Mouse (Mus musculus): ENCODE results near the gene Grhl1.
"Not testable (repeated sequence)": the region's sequence is repeated elsewhere in the genome, so short reads cannot be mapped to it uniquely, and the experiment has no call there.

Gene Grhl1

GRCm38 (mm10) chr12:24590371-24590770 lies 18.3 kb downstream of the Grhl1 start:
- intact Hi-C loops (cut with DNase I): no loop called here

DNA sequence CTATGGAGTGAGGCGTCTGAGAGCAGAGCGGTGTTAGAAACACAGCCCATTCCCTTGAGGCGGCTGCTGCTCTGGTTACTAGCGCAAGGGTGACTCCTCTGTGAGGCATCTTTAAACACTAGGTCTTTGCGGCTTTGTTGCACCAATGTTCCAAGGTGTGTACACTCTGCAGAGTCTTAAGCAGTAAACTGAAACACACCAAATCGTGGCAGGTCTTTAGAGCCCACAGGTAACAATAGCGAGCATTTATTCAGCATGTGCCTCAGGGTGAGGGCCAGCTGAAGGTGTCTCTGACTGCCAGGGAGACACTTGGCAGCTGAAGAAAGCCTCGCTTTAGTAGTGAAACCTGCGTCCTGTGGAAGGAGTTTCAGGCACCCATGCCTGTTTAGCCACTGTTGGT lies 20.0 kb downstream of the Grhl1 start:
- intact Hi-C loops (cut with DNase I): no loop called here

DNA sequence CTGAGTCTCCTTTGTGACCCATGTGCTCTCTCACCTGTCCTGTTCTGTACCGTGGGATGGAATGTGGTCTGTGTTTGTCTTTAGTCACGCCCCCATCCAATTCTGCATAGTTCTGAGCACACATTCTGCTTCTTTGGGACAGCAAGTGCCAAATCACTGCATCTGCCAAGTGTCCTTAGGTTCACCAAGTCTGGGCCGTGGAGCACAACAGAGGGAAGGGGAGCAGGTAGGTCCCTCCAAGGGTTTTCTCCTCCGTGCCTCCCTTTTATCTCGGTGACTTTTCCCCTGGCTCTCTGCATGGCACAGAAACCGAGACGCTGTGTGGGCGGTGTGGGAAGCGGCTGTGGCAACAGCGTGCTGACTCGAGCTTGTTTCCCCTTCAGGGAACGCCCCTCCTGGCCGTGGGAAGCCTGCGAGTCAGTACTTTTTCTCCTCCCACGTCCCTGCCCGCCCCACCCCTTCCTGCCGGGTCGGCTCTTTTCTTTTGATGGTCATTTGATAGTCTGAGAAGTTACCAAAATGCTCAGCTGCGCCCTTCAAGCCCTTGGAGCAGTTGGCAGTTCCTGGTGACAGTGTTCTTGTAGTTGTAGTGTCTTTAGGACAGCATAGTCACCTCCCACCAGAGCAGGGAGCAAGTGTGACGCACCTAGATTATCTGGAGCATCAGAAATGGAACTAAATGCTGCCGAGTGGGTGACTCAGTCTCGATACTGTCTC lies 21.0 kb downstream of the Grhl1 start:
- intact Hi-C loops (cut with DNase I): no loop called here

DNA sequence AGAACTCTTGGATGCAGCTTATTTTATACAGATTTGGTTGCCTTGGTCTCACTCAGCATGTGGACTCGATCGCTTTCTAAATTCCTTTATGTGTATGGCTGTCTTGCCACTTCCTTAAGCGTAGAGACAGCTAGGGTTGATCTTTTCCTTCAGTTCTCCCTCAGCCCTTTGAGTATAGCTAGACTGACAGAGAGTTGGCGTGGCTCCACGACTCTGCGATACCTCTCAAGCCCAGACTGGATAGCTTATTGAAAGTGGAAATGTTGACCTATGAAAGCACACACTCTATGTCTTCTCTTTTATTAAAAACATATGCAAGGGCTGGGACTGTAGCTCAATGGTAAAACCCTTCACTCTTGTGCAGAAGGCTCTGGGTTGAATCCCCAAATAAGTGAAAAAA lies 25.3 kb downstream of the Grhl1 start:
- intact Hi-C loops (cut with DNase I): no loop called here

- intact Hi-C loops (cut with DNase I): no loop called here
Measured at GRCm38 (mm10) chr12:24599366-24599895, 27.3 kb downstream of the Grhl1 start.

- intact Hi-C loops (cut with DNase I): no loop called here
Measured at GRCm38 (mm10) chr12:24600074-24600473, 28.0 kb downstream of the Grhl1 start.

DNA sequence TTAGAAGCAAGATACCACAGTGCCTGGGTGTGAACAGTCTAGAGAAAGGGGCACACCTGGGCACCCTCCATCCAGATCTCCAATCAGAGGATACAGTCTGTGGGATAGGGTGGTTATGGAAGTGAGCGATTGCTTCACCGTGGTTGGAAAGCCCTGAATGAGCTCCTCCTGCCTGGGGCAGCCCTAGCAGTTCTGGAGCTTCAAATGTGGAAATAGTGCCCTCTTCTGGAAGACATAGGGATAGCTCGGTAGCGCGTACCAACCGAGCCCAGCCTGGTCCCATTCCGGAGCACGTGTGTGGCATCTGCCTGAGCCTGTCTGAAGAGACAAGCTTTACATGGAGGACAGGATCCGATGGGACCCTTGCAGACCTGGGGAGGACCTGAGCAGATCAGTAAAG lies 28.7 kb downstream of the Grhl1 start:
- intact Hi-C loops (cut with DNase I): no loop called here

DNA sequence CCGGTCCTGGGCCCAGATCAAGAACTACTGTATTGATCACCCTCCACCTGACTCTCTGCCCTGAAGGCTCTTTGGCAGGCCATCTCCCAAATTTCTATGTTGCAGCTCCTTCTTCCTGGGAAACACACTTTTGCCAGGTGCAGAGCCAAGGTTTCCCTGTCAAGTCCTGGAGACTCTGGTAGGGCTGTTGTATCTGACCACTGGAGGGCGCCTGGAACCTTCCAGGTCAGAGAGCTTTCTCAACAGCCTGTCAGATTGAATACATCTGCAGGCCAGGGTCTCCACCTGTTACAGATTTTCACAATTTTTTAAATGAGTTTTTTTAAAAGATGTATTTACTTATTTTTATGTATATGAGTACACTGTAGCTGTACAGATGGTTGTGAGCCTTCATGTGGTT lies 31.2 kb downstream of the Grhl1 start:
- intact Hi-C loops (cut with DNase I): loop anchor here (2.0 kb wide), 2 partner anchors 94 to 132 kb away; no protein-coding TSS in a partner anchor

DNA sequence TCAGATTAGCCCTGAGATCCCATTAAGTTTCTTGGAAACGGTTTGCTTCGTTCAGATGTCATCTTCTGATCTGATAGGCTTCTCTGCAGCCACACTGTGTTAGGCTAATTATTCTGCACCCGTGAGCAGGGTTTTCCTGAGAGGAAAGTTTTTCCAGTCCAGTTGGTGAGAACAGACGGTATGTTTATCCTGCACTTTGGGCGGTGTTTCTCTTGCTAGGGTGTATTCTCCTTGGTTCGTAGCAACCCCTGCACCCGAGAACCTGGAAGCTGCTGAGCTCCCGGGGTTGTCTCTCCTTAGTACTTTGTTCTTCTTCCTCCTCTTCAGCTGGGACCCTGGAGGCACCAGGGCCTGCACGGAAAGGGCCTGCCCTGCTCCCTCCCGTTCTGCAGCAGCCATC lies 34.1 kb downstream of the Grhl1 start:
- intact Hi-C loops (cut with DNase I): no loop called here

GRCm38 (mm10) chr12:24612591-24612990 lies 40.5 kb downstream of the Grhl1 start:
- intact Hi-C loops (cut with DNase I): no loop called here

DNA sequence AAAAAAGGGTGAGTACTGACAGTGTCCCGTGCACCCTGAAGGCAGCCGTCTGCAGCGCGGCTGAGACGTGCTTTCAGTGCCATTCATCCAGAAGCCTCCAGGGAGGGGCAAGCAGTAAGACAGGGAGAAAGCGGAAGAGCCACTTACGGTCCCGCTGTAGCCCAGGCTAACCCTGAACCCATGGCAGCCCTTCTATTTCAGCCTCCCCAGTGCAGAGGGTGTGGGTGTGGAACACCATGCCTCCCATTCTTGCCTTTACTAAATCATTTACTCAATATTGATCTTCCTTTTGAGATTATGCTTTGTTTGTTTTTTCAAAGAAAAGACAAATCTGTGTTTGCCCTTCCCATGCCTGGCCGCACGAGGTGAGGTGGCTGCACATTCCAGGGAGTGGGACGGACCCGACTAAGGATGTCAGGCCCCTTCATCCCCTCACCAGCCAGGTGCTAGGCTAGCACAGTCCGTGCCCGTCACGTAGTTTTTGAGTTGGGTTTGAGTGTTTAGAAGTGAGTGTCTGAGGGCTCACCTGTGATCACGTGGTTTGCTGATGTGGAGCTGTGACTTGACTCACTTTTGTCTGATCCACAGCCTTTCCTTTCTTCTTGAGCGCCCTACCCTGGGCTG lies 42.5 kb downstream of the Grhl1 start:
- intact Hi-C loops (cut with DNase I): no loop called here

- intact Hi-C loops (cut with DNase I): no loop called here
Measured at GRCm38 (mm10) chr12:24615140-24615539, 43.1 kb downstream of the Grhl1 start.

DNA sequence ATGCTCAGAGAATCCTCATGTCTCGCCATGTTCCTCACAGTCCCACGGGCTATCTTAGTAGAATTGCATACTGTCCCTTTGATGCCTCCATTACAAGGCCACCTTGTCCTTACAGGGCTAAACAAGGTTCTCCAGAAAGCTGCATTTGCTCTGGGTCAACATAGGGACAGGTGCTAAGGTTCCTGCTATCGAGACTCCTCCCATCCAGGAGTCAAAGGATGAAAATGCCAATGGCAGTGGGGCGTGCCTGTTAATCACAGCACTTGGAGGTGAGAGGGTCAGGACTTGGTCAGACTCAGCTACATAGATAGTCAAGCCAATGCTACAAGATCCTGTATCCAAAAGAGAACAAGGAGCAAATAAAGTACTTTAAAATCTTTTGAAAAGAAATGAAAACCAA lies 47.4 kb downstream of the Grhl1 start:
- intact Hi-C loops (cut with DNase I): no loop called here

DNA sequence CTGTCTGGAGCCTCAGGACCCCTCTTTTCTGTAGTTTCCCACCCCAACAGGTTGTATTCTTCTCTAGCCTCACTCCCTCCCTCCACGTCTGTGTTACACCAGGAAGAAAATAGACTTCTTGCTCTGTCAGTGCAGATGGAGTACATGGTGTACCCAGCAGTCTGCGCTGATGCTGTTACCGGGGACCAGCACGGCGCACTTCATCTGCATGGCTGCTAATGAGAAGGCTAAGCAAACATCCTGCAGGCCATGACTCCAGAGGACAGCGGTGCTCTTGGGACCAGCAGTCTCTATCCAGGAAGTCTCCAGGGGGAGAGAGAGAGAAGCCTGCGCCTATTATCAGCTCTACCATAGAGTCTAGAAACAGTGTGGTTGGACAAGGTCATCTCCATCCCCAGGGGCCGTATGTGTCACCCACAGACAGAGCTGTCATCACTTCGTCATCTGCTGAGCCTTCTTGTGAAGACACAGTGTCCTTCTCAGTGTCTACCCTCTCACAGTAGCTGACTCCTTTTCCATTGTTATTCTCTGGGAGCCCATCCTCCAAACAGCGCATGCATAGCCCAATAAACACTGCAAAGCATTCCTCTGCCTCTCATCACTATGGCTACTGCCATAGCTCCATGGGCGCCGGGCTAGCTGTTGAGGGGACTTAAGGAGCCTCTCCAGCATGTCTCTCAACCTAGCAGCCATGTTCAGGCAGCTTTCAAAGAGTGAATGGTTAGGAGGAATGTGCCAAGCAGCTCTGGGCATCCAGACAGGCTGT lies 51.6 kb downstream of the Grhl1 start:
- intact Hi-C loops (cut with DNase I): loop anchor here (5.0 kb wide), 1 partner anchor 64 kb away; no protein-coding TSS in a partner anchor

GRCm38 (mm10) chr12:24626401-24626800 lies 54.3 kb downstream of the Grhl1 start:
- intact Hi-C loops (cut with DNase I): no loop called here

GRCm38 (mm10) chr12:24627215-24627614 lies 55.1 kb downstream of the Grhl1 start:
- intact Hi-C loops (cut with DNase I): no loop called here

- intact Hi-C loops (cut with DNase I): no loop called here
Measured at GRCm38 (mm10) chr12:24630220-24630619, 58.1 kb downstream of the Grhl1 start.

DNA sequence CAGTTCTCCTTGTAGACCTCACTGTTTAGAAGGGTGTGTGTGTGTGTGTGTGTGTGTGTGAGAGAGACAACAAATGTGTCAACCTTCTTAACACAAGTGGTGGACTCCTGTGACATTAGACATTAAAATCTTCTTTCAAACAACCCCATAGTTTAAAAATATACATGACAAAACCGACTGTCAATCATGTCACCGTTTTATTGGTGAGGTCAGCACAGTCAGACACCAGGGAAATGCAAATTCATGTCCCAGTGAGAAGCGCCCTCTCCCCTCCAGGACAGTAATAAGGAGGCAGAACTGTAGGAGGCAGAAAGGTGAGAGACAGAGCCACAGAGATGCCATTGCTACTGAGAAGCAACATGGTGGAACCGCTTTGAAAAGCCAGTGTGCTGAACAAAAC lies 60.3 kb downstream of the Grhl1 start:
- intact Hi-C loops (cut with DNase I): no loop called here

DNA sequence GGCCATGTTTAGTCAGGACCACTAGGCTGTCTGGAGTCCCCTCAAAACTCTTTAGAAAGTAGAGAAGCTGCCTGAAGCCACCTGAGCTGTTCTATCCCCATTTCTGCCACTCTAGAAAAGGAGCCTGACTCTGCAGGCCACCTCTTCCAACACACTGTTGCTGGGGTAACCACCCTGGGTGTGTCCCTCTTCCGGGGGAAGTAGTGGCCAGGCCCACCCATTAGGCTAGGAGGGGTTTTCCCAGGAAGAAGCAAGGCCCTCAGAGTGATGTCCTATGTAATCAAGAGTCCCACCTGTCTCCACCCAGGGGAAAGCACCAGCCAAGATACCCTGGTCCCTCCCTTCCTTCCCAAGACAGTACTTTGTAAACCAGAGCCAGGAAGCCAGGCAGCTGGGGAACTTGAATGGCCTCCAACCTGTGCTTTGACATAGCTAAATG lies 61.7 kb downstream of the Grhl1 start:
- intact Hi-C loops (cut with DNase I): no loop called here

- intact Hi-C loops (cut with DNase I): no loop called here
Measured at GRCm38 (mm10) chr12:24634212-24634611, 62.1 kb downstream of the Grhl1 start.

DNA sequence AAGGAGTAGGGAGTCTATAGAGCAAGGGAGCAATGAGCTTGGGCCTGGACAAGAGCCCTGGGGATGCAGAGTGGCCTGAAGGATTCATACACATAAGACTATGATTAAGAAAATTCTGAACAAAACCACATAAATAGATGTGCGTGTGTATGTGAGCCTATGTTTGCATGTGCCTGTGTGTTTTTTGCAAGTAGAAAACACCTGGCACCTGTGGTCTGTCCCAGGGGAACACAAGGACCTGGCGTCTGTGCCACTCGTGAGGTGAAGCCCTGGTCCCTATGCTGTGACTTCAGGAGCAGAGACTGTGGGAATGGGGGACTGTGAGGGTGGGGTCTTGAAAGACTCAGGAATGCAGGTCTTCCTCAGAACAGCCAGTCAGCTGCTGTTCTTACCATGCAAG lies 62.6 kb downstream of the Grhl1 start:
- intact Hi-C loops (cut with DNase I): no loop called here

GRCm38 (mm10) chr12:24638787-24639186 lies 66.7 kb downstream of the Grhl1 start:
- intact Hi-C loops (cut with DNase I): not testable (repeated sequence)
